In genomic region chr10:69583874-69584481, GRCm38 (mm10) we compare ENCODE assay signal across 8 mouse cellular contexts.
DNase-seq lines count a peak whose midpoint lies in the region; ATAC-seq and TF ChIP-seq lines count a peak whose summit lies in the region.

No protein-coding gene starts in this region.

- H3K9me3 ChIP-seq in lung, embryonic 15.5 days: no peaks in the 10 kb centered on the region
- H3K9me3 ChIP-seq in midbrain, embryonic 16.5 days (replicated peaks; ENCODE audit: control insufficient read depth, low read length, poor library complexity, severe bottlenecking): no peaks in the 10 kb centered on the region

- no peak for TF ChIP-seq CTCF in lung, adult 2 months (IDR thresholded peaks at IDR 0.05; ENCODE audit: insufficient read depth, low read length)

- H3K4me3 ChIP-seq in lung, embryonic 15.5 days: no peak overlapping the region
- H3K4me3 ChIP-seq in lung, adult 2 months (replicated peaks; ENCODE audit: extremely low read depth, low read depth, low read length): no peak overlapping the region
- H3K4me3 ChIP-seq in midbrain, embryonic 16.5 days (ENCODE audit: low read depth, low read length): no peak overlapping the region

- no peak overlapping the region for H3K9ac ChIP-seq in lung, embryonic 15.5 days
- H3K9ac ChIP-seq in midbrain, embryonic 16.5 days (ENCODE audit: low read depth, low read length): no peak overlapping the region

- H3K4me1 ChIP-seq in lung, embryonic 15.5 days: peaks cover 8% of the 10 kb centered on the region
- H3K4me1 ChIP-seq in lung, adult 2 months (ENCODE audit: control insufficient read depth, insufficient read depth, low read length): no peaks in the 10 kb centered on the region
- peaks cover 26% of the 10 kb centered on the region for H3K4me1 ChIP-seq in midbrain, embryonic 16.5 days (ENCODE audit: control insufficient read depth, insufficient read depth, low read length)

- H3K27ac ChIP-seq in lung, embryonic 15.5 days: no peak overlapping the region
- H3K27ac ChIP-seq in midbrain, embryonic 16.5 days (ENCODE audit: low read length): peak overlapping the region; percentile 36; the same call in 1 of the 2 replicates

- no peaks in the 10 kb centered on the region for H3K36me3 ChIP-seq in lung, embryonic 15.5 days
- H3K36me3 ChIP-seq in midbrain, embryonic 16.5 days (ENCODE audit: control insufficient read depth, insufficient read depth, low read length): no peaks in the 10 kb centered on the region

- intact Hi-C loops in heart, postnatal 10 days (cut with DNase I): no loop called here

- peak; percentile 57; the same call in 1 of the 2 replicates for ATAC-seq in lung, embryonic 15.5 days (ENCODE audit: borderline replicate concordance, extremely low read depth, low FRiP score, low TSS enrichment)
- no peak for ATAC-seq in midbrain, embryonic 16.5 days

- no peaks in the 10 kb centered on the region for H3K27me3 ChIP-seq in lung, embryonic 15.5 days
- H3K27me3 ChIP-seq in midbrain, embryonic 16.5 days (ENCODE audit: control insufficient read depth, insufficient read depth, low read depth, low read length): no peaks in the 10 kb centered on the region

- H3K4me2 ChIP-seq in lung, embryonic 15.5 days: no peak overlapping the region
- no peak overlapping the region for H3K4me2 ChIP-seq in midbrain, embryonic 16.5 days (ENCODE audit: low read length)

- 24% methylated on average over 11 of the region's 11 CpGs for WGBS in lung, embryonic 15.5 days
- 39% methylated on average over 11 of the region's 11 CpGs for WGBS in lung, adult 2 months
- WGBS in midbrain, embryonic 16.5 days: 24% methylated on average over 11 of the region's 11 CpGs

- DNase-seq in lung, adult 2 months: no peak
- peak; percentile 56 to 62 for DNase-seq in heart, postnatal 10 days
- peak; percentile 80 to 83 for DNase-seq in kidney, postnatal 4 days
- no peak for DNase-seq in layer of hippocampus, postnatal 14 days (ENCODE audit: low spot score in 2 of 2)
- no peak for DNase-seq in thymus, postnatal 10 days (ENCODE audit: low spot score in 2 of 2)
- no peak for DNase-seq in thymus, postnatal 36 days

- no peak for TF ChIP-seq POLR2A in lung, adult 2 months (IDR thresholded peaks at IDR 0.05; ENCODE audit: borderline replicate concordance, extremely low read depth, low read depth, low read length)

Comparison
In these comparisons a context has a peak if more than half of its experiments do, and no peak if none do; other contexts are left out.
1. DNase-seq: peak in heart, postnatal 10 days (2 of 2) and kidney, postnatal 4 days (2 of 2); none in lung, adult 2 months (single experiment), layer of hippocampus, postnatal 14 days (0 of 2), thymus, postnatal 10 days (0 of 2) and thymus, postnatal 36 days (0 of 2).